Mouse (Mus musculus) hindbrain, postnatal 0 days (tissue): ENCODE data around the gene Tmcc3. TPM values are rescaled to one million over a fixed set of nuclear protein-coding genes. Genes with fewer than 3 reads are reported as not detected.

ENCODE experiments used
- ATAC-seq: fragments of 200-750 bp; cut with Nextera tagmentation; 2 replicates; pipeline ENCODE4 v1.8.0; 2017; ENCODE audit warnings: mild to moderate bottlenecking, moderate TSS enrichment, moderate library complexity
- DNase-seq: peaks from one replicate; pipeline ENCODE4 v3.0.0-alpha.2; 2015; ENCODE audit warnings: low spot score
- H3K27ac ChIP-seq: fragments of 300-500 bp; sonication (generic); 2 replicates; pipeline ENCODE4 v1.5.1; 2014; ENCODE audit warnings: mild to moderate bottlenecking
- H3K27me3 ChIP-seq: fragments of 300-500 bp; sonication (generic); 2 replicates; pipeline ENCODE4 v1.6.1; 2014; ENCODE audit warnings: low read length, mixed read lengths; ENCODE audit not compliant: insufficient read depth
- H3K36me3 ChIP-seq: fragments of 300-500 bp; sonication (generic); 2 replicates; pipeline ENCODE4 v1.6.1; 2014; ENCODE audit warnings: low read length, mixed read lengths; ENCODE audit not compliant: insufficient read depth
- H3K4me1 ChIP-seq: fragments of 300-500 bp; sonication (generic); 2 replicates; pipeline ENCODE4 v1.6.1; 2014; ENCODE audit warnings: antibody characterized with exemption, low read length, mixed read lengths; ENCODE audit not compliant: insufficient read depth
- H3K4me2 ChIP-seq: fragments of 300-500 bp; sonication (generic); 2 replicates; pipeline ENCODE4 v1.6.1; 2014; ENCODE audit warnings: low read depth, mild to moderate bottlenecking, low read length, moderate library complexity, mixed read lengths
- H3K4me3 ChIP-seq: fragments of 300-500 bp; sonication (generic); 2 replicates; pipeline ENCODE4 v1.5.1; 2014; ENCODE audit warnings: low read length
- H3K9ac ChIP-seq: fragments of 300-500 bp; sonication (generic); replicated peaks from 2 replicates; pipeline ENCODE4 v1.6.1; 2014; ENCODE audit warnings: mild to moderate bottlenecking, low read length, moderate library complexity, mixed read lengths
- H3K9me3 ChIP-seq: fragments of 300-500 bp; sonication (generic); 2 replicates; pipeline ENCODE4 v1.6.1; 2016; ENCODE audit warnings: low read length, mixed read lengths
- CTCF ChIP-seq: IDR thresholded peaks from 2 replicates; pipeline ENCODE4 v1.5.1; 2016; ENCODE audit warnings: antibody characterized with exemption, control low read depth, low read depth
- WGBS: fragments of 180-500 bp; shearing (Covaris S2); extraction: QIAGEN DNeasy Blood & Tissue Kit; methylation state at CpG from one replicate; pipeline ENCODE4 v1.1.7; 2014; 5-methylcytosine and 5-hydroxymethylcytosine counted together
- polyA plus RNA-seq: library from polyadenylated mRNA; unstranded; fragments of >200 nt; fragmentation: Nextera tagmentation; extraction: Ambion mirVana; gene quantifications from 2 replicates; pipeline ENCODE4 v1.2.1, GENCODE M21; 2015
- total RNA-seq: library from RNA; depleted of rRNA; stranded (reverse); fragments of >200 nt; gene quantifications from 2 replicates; pipeline ENCODE4 v1.2.3, GENCODE M21; 2014

Tmcc3 gene
- total and polyA plus RNA-seq, 2 experiments from 2014 or later: 9.7 to 15.3 TPM

DNA sequence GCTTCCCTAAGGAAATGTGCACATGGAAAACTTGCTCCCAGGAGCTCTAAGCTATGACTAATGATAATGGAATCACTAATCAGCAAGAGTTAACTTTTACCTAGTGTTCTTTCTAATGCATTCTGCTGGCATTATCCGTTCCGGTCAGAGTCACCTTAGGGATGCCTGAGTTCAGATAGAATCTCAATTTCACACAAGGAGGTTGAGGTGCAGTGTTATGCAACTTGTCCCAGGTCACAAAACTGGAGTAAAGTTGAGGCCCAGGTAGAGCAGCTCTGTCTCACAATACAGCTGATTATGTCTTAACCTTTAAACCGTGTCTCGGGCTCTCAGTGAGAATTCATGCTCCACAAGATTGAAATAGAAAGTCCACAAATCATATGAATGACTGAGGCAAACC lies 177.8 kb downstream of the Tmcc3 start:
- Histone ChIP-seq H3K9ac (no peak overlapping the region), H3K9me3 (no peaks in the 10 kb centered on the region), H3K4me2 (no peak overlapping the region), H3K4me1 (peaks cover 9% of the 10 kb centered on the region; the same call in 1 of the 2 replicates), H3K4me3 (no peak overlapping the region), H3K27me3 (no peaks in the 10 kb centered on the region), H3K27ac (no peak overlapping the region), H3K36me3 (no peaks in the 10 kb centered on the region)
- no peak for TF ChIP-seq CTCF
- WGBS: 88% methylated on average over 4 of the region's 4 CpGs
- no peak for DNase-seq
- ATAC-seq: no peak

GRCm38 (mm10) chr10:94491006-94491405 lies 179.3 kb downstream of the Tmcc3 start:
- ATAC-seq (no peak), DNase-seq (no peak)
- no peak overlapping the region for H3K27ac ChIP-seq
- H3K27me3 ChIP-seq: no peaks in the 10 kb centered on the region
- no peaks in the 10 kb centered on the region for H3K9me3 ChIP-seq
- TF ChIP-seq CTCF: no peak
- WGBS: 57% methylated on average over 3 of the region's 3 CpGs
- H3K36me3 ChIP-seq: no peaks in the 10 kb centered on the region
- peaks cover 9% of the 10 kb centered on the region; the same call in 1 of the 2 replicates for H3K4me1 ChIP-seq
- no peak overlapping the region for H3K4me3 ChIP-seq
- H3K9ac ChIP-seq: no peak overlapping the region
- H3K4me2 ChIP-seq: no peak overlapping the region

DNA sequence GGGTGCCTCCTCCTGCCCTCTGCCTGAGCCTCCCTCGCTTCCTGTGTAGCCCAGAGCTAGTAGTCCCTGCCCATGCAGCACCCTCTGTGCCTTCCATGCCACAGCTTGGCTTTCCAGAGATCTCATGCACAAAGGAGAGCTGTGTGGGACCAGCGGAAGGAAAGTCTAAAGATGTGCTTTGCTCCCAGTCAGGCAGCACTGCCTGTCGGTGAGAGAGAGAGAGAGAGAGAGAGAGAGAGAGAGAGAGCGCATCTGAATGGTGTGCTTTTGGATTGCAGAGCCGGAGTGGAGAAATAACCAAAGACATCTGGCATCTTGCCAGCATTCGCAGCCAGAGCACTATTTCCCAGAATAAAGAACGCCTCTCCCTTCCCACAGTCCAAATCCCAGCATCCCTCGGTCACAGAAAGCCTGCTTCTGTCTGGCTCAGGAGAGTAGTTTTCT lies 182.7 kb downstream of the Tmcc3 start:
- H3K9ac ChIP-seq: 0 out of 2 replicates have a peak overlapping the region, but pooled peaks have one; percentile 24
- 22% methylated on average over 8 of the region's 8 CpGs for WGBS

DNA sequence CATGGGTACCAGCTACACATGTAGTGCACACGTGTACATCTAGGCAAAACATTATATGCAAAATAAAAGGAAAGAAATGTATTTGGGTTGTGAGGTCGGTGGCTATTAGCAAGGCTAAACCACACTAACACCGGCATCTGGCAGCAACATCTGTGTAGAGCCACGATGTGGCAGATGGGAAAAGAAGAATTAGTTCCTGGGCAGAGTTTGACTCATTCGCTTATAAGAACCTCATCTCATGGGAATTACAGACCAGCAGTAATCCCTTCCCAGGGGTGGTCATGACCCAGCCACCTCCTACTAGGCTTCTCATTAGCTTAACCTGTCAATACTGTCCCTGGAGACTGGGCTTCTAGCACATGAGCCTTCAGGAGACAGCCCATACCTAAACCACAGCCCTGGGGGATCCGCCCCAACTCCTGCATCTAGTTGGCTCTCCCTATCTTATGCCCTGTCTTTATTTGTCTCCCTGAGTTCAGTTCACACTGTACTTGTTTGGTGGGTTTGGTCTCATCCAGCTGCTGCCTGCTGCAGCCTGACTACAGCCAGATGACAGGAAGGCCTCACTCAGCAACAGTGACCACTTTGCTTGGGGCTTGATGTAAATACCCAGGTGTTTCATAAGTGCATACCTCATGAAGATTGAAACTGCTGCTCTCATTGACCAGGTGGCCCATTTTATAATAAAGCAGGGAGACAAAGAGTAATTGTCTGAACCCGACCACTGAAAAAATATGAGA lies 183.9 kb downstream of the Tmcc3 start:
- WGBS: 85% methylated on average over 7 of the region's 7 CpGs

More for the DNA sequence above, 182.7 kb downstream of the Tmcc3 start:
- H3K36me3 ChIP-seq: no peaks in the 10 kb centered on the region
- H3K4me3 ChIP-seq: no peak overlapping the region
- peaks cover 7% of the 10 kb centered on the region; the same call in 1 of the 2 replicates for H3K4me1 ChIP-seq
- H3K27ac ChIP-seq: peak overlapping the region; percentile 76
- DNase-seq (peak; percentile 90), ATAC-seq (peak; percentile 88)
- TF ChIP-seq CTCF: 0 out of 2 replicates have a peak, but pooled peaks have one; percentile 19
- H3K9me3 ChIP-seq: no peaks in the 10 kb centered on the region
- H3K4me2 ChIP-seq: peak overlapping the region; percentile 33
- H3K27me3 ChIP-seq: no peaks in the 10 kb centered on the region

GRCm38 (mm10) chr10:94496826-94497440 lies 185.2 kb downstream of the Tmcc3 start:
- Histone ChIP-seq H3K27me3 (no peaks in the 10 kb centered on the region), H3K4me1 (peaks cover 7% of the 10 kb centered on the region; the same call in 1 of the 2 replicates), H3K4me2 (no peak overlapping the region), H3K9me3 (no peaks in the 10 kb centered on the region), H3K36me3 (no peaks in the 10 kb centered on the region), H3K9ac (no peak overlapping the region), H3K4me3 (no peak overlapping the region), H3K27ac (no peak overlapping the region)
- ATAC-seq (no peak), DNase-seq (no peak)
- 58% methylated on average over 8 of the region's 8 CpGs for WGBS
- no peak for TF ChIP-seq CTCF

More for the DNA sequence above, 183.9 kb downstream of the Tmcc3 start:
- no peak overlapping the region for H3K4me2 ChIP-seq
- no peaks in the 10 kb centered on the region for H3K36me3 ChIP-seq
- no peaks in the 10 kb centered on the region for H3K9me3 ChIP-seq
- no peaks in the 10 kb centered on the region for H3K27me3 ChIP-seq
- no peak overlapping the region for H3K9ac ChIP-seq
- H3K4me1 ChIP-seq: peaks cover 7% of the 10 kb centered on the region; the same call in 1 of the 2 replicates
- TF ChIP-seq CTCF: no peak
- peak overlapping the region; percentile 76; the same call in 1 of the 2 replicates for H3K27ac ChIP-seq
- H3K4me3 ChIP-seq: no peak overlapping the region
- no peak for DNase-seq
- ATAC-seq: no peak

DNA sequence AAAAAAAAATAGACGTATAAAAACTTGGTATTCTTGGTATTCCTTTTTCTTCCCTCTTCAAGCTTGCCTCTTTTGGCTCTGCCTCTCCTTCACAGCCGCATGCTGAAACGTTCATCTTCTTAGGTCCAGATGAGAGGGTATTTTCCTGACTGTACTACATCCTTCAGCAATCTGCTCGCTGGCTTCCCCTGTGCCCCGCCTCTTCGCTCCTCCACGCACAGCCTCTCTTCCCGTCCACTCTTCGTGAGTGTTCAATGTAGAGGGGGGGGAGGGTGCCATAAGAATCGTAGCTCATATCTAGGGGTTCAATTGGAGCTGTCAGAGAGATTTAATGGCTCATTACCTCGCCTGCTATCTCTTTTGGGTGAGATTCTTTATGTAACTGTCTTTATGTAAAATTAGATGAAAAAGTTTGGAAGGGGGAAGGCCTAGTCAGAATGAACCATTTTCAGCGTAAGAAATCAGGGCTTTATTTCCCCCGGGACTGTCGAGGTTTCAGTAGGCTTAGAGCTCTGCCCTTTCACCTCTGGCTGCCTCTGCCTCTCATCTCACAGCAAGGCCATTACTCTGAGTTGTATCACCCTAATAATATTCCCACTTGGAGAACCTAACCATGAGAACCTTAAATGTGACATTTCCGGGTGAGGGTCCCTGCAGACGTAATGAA lies 188.6 kb downstream of the Tmcc3 start:
- WGBS: 34% methylated on average over 16 of the region's 16 CpGs
- Histone ChIP-seq H3K4me1 (no peaks in the 10 kb centered on the region), H3K27me3 (no peaks in the 10 kb centered on the region), H3K4me2 (no peak overlapping the region), H3K36me3 (no peaks in the 10 kb centered on the region), H3K27ac (no peak overlapping the region), H3K9ac (no peak overlapping the region), H3K4me3 (no peak overlapping the region), H3K9me3 (no peaks in the 10 kb centered on the region)
- ATAC-seq: no peak
- peak; percentile 30 for DNase-seq
- TF ChIP-seq CTCF: no peak
